Mouse (Mus musculus) frontal cortex, adult 2 months (tissue): ENCODE results near the gene Xrra1. TPM values are rescaled to one million over a fixed set of nuclear protein-coding genes. Genes with fewer than 3 reads are reported as not detected.
"Not testable (repeated sequence)": the region's sequence is repeated elsewhere in the genome, so short reads cannot be mapped to it uniquely, and the experiment has no call there.

ENCODE experiments used
- DNase-seq, 2 experiments: peaks; one replicate each; pipeline ENCODE4 v3.0.0; 2022; ENCODE audit warnings: low spot score in 1 of 2; ENCODE audit errors: extremely low spot score in 1 of 2
- polyA plus RNA-seq: library from polyadenylated mRNA; depleted of rRNA; stranded (reverse); fragments of >200 nt; gene quantifications from 2 replicates; pipeline ENCODE4 v1.2.3, GENCODE M21; 2012; rRNA removed

Gene Xrra1
- polyA plus RNA-seq, 1 experiment, result 1.2 TPM

- DNase-seq, result not testable (repeated sequence)
These were observed 86.1 kb downstream of the Xrra1 start for GRCm38 (mm10) chr7:99945012-99945411.

GRCm38 (mm10) chr7:99945939-99946338 lies 87.0 kb downstream of the Xrra1 start:
- no peak for DNase-seq

- DNase-seq, result no peak
These were observed 87.4 kb downstream of the Xrra1 start for GRCm38 (mm10) chr7:99946356-99946755.

DNA sequence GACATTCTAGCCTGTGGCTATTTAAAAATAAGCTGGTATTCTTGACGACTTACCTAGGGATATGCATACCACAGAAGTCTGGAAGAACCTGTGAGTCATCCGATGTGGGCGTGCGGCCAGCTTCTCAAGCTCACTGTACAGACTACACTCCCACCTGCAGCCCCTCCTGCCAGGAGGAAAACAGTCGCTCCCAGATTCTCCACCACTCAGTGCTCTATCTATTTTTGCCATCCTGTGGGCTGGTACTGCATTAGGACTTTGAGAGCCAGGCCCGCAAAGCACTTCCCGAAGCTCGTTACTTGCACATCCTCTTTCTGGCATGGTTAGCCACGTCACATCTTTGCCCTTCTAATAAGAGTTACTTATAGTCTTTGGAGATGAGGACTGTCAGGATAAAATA lies 88.4 kb downstream of the Xrra1 start:
- peak; percentile 91 to 94 for DNase-seq

DNA sequence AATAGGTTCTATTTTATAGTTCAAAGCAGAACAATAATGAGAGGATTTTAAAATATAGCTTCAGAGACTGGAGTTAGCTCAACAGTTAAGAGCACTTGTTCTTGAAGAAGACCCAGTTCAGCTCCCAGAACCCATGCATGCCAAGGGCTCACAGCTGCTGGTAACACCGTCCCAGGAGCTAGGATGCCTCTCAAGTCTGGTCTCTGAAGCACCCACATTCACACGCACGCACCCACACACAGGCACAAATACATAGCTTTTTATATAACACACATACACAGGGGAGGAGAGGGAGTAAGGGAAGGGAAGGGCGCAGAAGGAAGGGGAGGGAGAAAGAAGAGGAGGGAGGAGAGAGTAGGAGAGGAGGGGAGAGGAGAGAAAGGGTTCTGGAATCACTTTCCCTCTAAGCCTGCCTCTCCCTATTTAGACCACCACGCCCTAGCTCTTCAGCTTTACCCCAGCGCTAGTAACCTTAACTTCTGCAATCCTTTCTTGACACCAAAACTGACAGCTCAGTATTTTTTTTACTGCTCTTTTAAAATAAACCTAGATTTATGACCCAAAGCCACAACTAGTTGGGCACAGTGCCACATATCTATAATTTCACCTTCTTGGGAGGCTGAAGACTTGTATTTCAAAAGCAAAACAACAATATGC lies 94.7 kb downstream of the Xrra1 start:
- DNase-seq, result peak; percentile 84 to 86

DNA sequence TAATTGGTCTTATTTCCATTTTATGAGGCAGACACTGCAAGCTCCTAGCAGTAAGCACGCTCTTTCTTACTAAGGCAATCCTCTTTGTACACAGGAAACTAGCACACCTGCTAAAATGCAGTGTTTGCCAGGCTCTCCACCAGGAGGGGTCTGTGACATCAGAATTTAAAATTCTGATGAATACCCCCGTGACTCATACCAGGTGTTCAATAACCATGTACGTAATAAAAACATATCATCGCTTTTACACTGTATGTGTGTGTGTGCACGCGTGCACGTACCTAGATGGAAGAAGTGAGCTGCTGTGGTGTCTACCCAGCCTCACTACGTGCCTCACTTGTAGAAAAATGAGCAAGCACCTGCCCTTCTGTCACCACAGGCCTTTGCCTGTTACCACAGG lies 95.3 kb downstream of the Xrra1 start:
- no peak for DNase-seq

- no peak for DNase-seq
These were observed 97.2 kb downstream of the Xrra1 start for GRCm38 (mm10) chr7:99956095-99956494.

GRCm38 (mm10) chr7:99957226-99957965 lies 98.5 kb downstream of the Xrra1 start:
- no peak for DNase-seq

DNA sequence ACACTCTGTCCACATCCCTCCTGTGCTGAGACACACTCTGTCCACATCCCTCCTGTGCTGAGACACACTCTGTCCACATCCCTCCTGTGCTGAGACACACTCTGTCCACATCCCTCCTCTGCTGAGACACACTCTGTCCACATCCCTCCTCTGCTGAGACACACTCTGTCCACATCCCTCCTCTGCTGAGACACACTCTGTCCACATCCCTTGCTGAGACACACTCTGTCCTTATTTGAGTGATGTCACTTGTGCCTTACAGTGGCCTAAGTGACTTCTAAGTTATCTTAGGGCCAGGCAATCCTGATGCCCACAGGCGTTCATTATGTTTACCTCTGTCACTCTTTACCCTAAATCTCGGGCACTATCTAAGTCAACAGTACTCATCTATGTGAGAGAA lies 101.7 kb downstream of the Xrra1 start:
- not testable (repeated sequence) for DNase-seq

GRCm38 (mm10) chr7:99961518-99961917 lies 102.6 kb downstream of the Xrra1 start:
- no peak for DNase-seq

DNA sequence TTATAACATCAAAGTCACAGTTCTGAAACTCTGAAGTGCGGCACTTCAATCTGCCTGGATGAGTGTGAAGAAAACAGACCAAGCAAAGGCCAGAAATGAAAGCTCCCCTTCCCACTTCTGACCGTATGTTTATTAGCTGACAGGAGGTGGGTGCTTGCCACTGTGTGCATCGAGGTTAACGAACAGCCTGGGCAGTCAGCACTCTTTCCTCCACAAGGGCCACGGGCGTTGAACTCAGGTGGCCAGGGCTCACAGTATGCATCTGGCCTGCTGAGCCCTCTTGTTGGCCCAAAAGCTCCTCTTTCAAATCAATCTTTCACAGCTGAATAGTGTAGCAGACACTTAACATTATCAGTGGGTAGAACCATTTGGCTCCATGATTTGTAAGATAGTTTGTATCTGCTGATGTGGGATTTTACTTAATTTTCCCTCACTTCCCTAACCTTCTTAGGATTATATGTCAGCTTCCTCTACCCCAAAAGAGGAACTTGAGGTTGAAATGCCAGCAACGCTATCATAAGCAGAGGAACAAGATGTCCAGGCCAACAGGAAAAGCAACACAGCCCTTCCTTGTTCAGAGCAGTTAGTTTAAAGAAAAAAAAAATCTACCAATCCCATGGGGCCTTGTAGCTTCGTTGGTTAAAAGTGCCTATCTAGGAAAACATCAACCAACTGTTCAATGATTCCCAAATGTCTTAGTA lies 103.8 kb downstream of the Xrra1 start:
- no peak for DNase-seq

DNA sequence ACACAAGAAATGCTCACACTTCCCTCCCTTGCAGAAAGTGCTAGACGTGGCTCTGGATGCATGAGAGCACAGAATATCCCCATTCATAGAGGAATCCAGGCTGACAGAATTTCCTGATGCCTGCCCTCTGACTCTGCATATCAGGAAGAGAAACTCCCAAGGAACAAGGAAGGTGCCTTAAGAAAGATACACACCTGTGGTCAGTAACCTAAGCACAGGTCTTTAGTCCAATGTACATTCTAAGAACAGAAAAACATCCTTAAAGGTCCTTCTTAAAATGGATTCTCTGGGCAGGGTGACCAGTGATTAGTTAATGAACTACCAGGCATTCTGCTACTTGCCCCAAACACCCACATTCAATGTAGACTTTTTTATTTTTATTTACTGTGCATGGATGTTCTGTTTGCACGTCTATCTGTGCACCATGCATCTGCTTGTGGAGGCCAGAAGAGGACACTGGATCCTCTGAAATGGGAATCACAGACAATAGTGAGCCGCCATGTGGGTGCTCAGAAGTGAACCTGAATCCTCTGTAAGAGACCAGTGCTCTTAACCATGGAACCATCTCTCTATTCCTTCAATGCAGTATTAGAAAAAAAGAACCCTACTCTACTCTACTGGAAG lies 104.4 kb downstream of the Xrra1 start:
- no peak for DNase-seq

DNA sequence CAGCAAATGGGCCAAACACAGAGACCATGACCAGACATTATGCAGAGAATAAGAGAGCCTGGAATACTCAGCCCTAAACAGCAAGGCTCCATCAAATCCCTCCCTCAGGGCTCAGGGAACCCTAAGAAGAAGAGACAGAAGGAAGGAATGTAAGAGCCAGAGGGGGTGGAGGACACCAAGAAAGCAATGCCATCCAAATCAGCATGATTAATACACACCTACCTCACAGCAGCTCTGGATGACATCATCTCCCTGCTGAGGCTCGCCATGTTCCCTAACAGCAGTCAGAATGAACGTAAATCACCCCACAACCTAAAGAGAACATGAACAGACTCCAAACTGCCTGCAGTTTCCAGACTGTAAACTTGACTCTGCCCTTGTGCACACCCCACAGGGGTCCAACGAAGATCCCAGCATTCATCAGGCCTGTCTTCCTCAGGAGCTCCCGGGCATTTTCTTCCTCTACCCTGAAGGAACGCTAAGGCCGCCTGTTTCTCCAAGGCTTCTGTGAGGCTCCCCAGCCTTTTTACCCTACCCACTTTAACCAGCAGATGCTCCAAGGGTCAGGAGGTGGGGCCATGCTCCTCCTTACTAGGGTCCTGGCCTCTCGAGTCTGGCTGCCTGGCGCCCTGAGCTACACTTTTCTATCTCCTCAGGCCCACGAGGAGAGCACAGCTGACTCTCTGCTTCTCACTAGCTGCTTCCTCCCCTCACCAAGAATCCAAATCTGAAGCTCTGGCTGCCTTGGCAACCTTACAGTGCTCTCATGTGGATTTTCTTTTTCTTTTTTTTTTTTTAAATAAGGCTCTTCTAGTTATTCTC lies 106.3 kb downstream of the Xrra1 start:
- peak; percentile 63 to 76 for DNase-seq

DNA sequence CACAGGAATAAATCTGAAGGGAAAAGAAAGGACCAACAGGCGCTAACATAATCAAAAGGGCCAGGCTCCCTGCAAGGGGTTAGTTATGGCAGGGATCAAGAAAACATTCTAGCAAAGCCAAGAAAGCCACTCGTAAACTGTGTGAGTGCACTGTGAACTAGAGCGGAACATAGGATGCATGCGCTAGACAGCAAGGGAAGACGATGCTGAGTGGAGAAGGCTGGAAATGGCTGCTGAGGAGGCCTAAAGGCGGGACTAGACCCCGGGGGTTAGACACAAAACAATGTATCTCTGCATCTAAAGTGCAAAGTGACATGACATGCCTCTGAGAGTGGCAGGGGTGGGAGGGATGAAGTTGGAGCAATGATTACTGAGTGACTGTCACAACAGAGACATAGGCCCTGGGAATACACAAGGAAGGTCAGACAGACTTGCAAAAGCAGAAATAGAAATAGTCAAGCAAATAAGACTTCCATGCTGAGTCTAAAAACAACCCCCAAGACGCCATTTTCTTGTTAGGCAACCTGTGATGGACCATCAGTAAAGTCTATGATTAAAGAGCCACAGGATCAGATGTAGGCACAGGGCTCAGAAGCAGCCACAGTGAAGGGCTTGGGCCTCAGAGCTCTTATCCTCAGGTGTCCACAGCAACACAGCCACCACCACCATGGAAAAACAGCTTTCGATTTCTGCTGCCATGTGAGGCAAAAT lies 107.2 kb downstream of the Xrra1 start:
- no peak for DNase-seq

Other genes with a start within 250 kb of the Xrra1 start
- 7.9 and 9.3 TPM in 2 replicates for gene Tpbgl, start 232.0 kb upstream of the Xrra1 start, polyA plus RNA-seq
- 12.3 and 16.5 TPM in 2 replicates for gene Slco2b1, start 147.8 kb upstream of the Xrra1 start, polyA plus RNA-seq
- 0.06 TPM in 1 of 2 replicates, not detected in the other for gene Olfr520, start 128.8 kb upstream of the Xrra1 start, polyA plus RNA-seq
- not detected in 2 replicates for gene Olfr521, start 95.6 kb upstream of the Xrra1 start, polyA plus RNA-seq
- 2.1 and 2.2 TPM in 2 replicates for gene Neu3, start 30.7 kb upstream of the Xrra1 start, polyA plus RNA-seq
- gene Spcs2, start 4.3 kb downstream of the Xrra1 start, polyA plus RNA-seq, result 76.6 and 83.9 TPM in 2 replicates
- gene Rnf169, start 121.3 kb downstream of the Xrra1 start, polyA plus RNA-seq, result 20.2 and 22.0 TPM in 2 replicates
- gene Chrdl2, start 147.1 kb downstream of the Xrra1 start, polyA plus RNA-seq, result 0.36 and 0.65 TPM in 2 replicates